In genomic region chr11:26103698-26104097, GRCm38 (mm10) we compare ENCODE assay signal across 11 mouse cellular contexts.
DNase-seq lines count a peak whose midpoint lies in the region; ATAC-seq and TF ChIP-seq lines count a peak whose summit lies in the region.
"Had no signal": no experiment of that assay in that cellular context is flagged by ENCODE, and none has a peak within 500 bp of the region (broad histone marks: within the 10 kb centered on the region; RNA-seq: fewer than 3 reads in every experiment).

No protein-coding gene starts in this region.

- no peaks in the 10 kb centered on the region for H3K27me3 ChIP-seq in heart, embryonic 11.5 days (ENCODE audit: control insufficient read depth, insufficient read depth, low read length)
- H3K27me3 ChIP-seq in neural tube, embryonic 11.5 days (ENCODE audit: control insufficient read depth, insufficient read depth, low read length) = no peaks in the 10 kb centered on the region
- H3K27me3 ChIP-seq in hindbrain, embryonic 15.5 days = no peaks in the 10 kb centered on the region
- no peaks in the 10 kb centered on the region for H3K27me3 ChIP-seq in thymus, adult 2 months (ENCODE audit: control insufficient read depth, insufficient read depth, low read length)

- H3K4me1 ChIP-seq in heart, embryonic 11.5 days (ENCODE audit: control insufficient read depth, insufficient read depth, low read length) = no peaks in the 10 kb centered on the region
- H3K4me1 ChIP-seq in neural tube, embryonic 11.5 days (ENCODE audit: control insufficient read depth, insufficient read depth, low read length) = 0 out of 2 replicates have a peak, but pooled peaks cover 2% of the 10 kb centered on the region
- H3K4me1 ChIP-seq in hindbrain, embryonic 15.5 days (replicated peaks) = peaks cover 18% of the 10 kb centered on the region
- H3K4me1 ChIP-seq in thymus, adult 2 months (replicated peaks; ENCODE audit: control insufficient read depth, insufficient read depth, low read length) = no peaks in the 10 kb centered on the region

- no peak for ATAC-seq in heart, embryonic 11.5 days (replicated peaks; ENCODE audit: insufficient number of reproducible peaks, low FRiP score, low TSS enrichment)
- peak; percentile 80 for ATAC-seq in neural tube, embryonic 11.5 days (ENCODE audit: insufficient read depth, low FRiP score, low TSS enrichment)
- ATAC-seq in hindbrain, embryonic 15.5 days (ENCODE audit: low FRiP score, low read depth) = peak; percentile 55; the same call in 1 of the 2 replicates

- H3K27ac ChIP-seq in heart, embryonic 11.5 days (ENCODE audit: low read depth, low read length) = no peak overlapping the region
- H3K27ac ChIP-seq in neural tube, embryonic 11.5 days (ENCODE audit: low read depth, low read length) = no peak overlapping the region
- 0 out of 2 replicates have a peak overlapping the region, but pooled peaks have one; percentile 34 for H3K27ac ChIP-seq in hindbrain, embryonic 15.5 days (replicated peaks)
- no peak overlapping the region for H3K27ac ChIP-seq in thymus, adult 2 months (ENCODE audit: control insufficient read depth, insufficient read depth, low read length)

- no peak overlapping the region for H3K9ac ChIP-seq in heart, embryonic 11.5 days (ENCODE audit: low read depth, low read length)
- H3K9ac ChIP-seq in neural tube, embryonic 11.5 days (ENCODE audit: low read length) = no peak overlapping the region
- H3K9ac ChIP-seq in hindbrain, embryonic 15.5 days = 0 out of 2 replicates have a peak overlapping the region, but pooled peaks have one; percentile 19

- TF ChIP-seq CTCF in thymus, adult 2 months (IDR thresholded peaks at IDR 0.05; ENCODE audit: borderline replicate concordance, control insufficient read depth, extremely low read depth, insufficient read depth, low read length, poor library complexity) = no peak

- DNase-seq in heart, postnatal 36 days = no peak
- DNase-seq in neural tube, embryonic 11.5 days (ENCODE audit: low spot score) = no peak
- DNase-seq in neural tube, embryonic 10.5 days (ENCODE audit: extremely low spot score, low spot score) = no peak
- DNase-seq in natural killer cell, adult 2 months (ENCODE audit: low spot score in 2 of 2) = no peak
- DNase-seq in thymus, adult 2 months = no peak
- DNase-seq in kidney, postnatal 14 days = no peak
- DNase-seq: cerebellum, adult 9-10 months; gastrocnemius, postnatal 36 days; right cerebral cortex, postnatal 14 days had no signal

- intact Hi-C loops in heart, postnatal 36 days (cut with DNase I) = no loop called here

- H3K4me2 ChIP-seq in heart, embryonic 11.5 days = peak overlapping the region; percentile 59
- peak overlapping the region; percentile 23 for H3K4me2 ChIP-seq in neural tube, embryonic 11.5 days (ENCODE audit: low read depth)
- H3K4me2 ChIP-seq in hindbrain, embryonic 15.5 days = peak overlapping the region; percentile 53

- no peaks in the 10 kb centered on the region for H3K36me3 ChIP-seq in heart, embryonic 11.5 days (ENCODE audit: control insufficient read depth, insufficient read depth, low read length)
- no peaks in the 10 kb centered on the region for H3K36me3 ChIP-seq in neural tube, embryonic 11.5 days (ENCODE audit: control insufficient read depth, insufficient read depth, low read length)
- H3K36me3 ChIP-seq in hindbrain, embryonic 15.5 days = no peaks in the 10 kb centered on the region
- H3K36me3 ChIP-seq in thymus, adult 2 months (ENCODE audit: control insufficient read depth, insufficient read depth, low read length) = no peaks in the 10 kb centered on the region

- H3K4me3 ChIP-seq in heart, embryonic 11.5 days (ENCODE audit: low read depth, low read length) = peak overlapping the region; percentile 26
- no peak overlapping the region for H3K4me3 ChIP-seq in neural tube, embryonic 11.5 days (ENCODE audit: low read depth, low read length)
- peak overlapping the region; percentile 26; the same call in 1 of the 2 replicates for H3K4me3 ChIP-seq in hindbrain, embryonic 15.5 days
- H3K4me3 ChIP-seq in thymus, adult 2 months (ENCODE audit: control insufficient read depth, insufficient read depth, low read length) = no peak overlapping the region

- WGBS in heart, embryonic 11.5 days (ENCODE audit: insufficient replicate concordance) = 6% methylated on average over 8 of the region's 8 CpGs
- WGBS in neural tube, embryonic 11.5 days = 2% methylated on average over 8 of the region's 8 CpGs
- WGBS in hindbrain, embryonic 15.5 days = 3% methylated on average over 8 of the region's 8 CpGs
- 59% methylated on average over 8 of the region's 8 CpGs for WGBS in thymus, adult 2 months

- TF ChIP-seq POLR2A in thymus, adult 2 months (IDR thresholded peaks at IDR 0.05; ENCODE audit: control insufficient read depth, extremely low read depth, insufficient read depth, low read length, poor library complexity) = no peak

- H3K9me3 ChIP-seq in heart, embryonic 11.5 days (replicated peaks; ENCODE audit: control insufficient read depth, low read length) = no peaks in the 10 kb centered on the region
- no peaks in the 10 kb centered on the region for H3K9me3 ChIP-seq in neural tube, embryonic 11.5 days (ENCODE audit: control insufficient read depth, low read length)
- H3K9me3 ChIP-seq in hindbrain, embryonic 15.5 days = no peaks in the 10 kb centered on the region

Comparison
In these comparisons a context has a peak if more than half of its experiments do, and no peak if none do; other contexts are left out.
1. H3K4me3 ChIP-seq: peak in heart, embryonic 11.5 days (single experiment) and hindbrain, embryonic 15.5 days (single experiment); none in neural tube, embryonic 11.5 days (single experiment) and thymus, adult 2 months (single experiment).
2. Peak in every context shown above with its lines, with median percentiles within 50 percentile points of each other: H3K4me2 ChIP-seq.